Mouse (Mus musculus) MEL (cell line): ENCODE results near the gene Ttl. TPM values are rescaled to one million over a fixed set of nuclear protein-coding genes. Genes with fewer than 3 reads are reported as not detected.

Experiments used
- DNase-seq: peaks from one replicate; pipeline ENCODE4 v3.0.0; 2011; ENCODE audit warnings: low read depth, low spot score
- H3K27ac ChIP-seq: 2 replicates; pipeline ENCODE4 v1.5.1; 2012; ENCODE audit warnings: low read depth, mild to moderate bottlenecking, control low read depth, low read length, moderate library complexity; ENCODE audit not compliant: control insufficient read depth
- H3K27me3 ChIP-seq, 2 experiments: fragments of 150-350 bp in 1 of 2; sonication (generic) in 1 of 2; 2 replicates each; pipeline ENCODE4 v1.6.1; 2012; ENCODE audit warnings: low read length in 2 of 2, mild to moderate bottlenecking in 2 of 2, improper control_type of control experiment in 1 of 2, moderate library complexity in 1 of 2; ENCODE audit not compliant: insufficient read depth in 2 of 2, control insufficient read depth in 1 of 2
- H3K36me3 ChIP-seq, 2 experiments: 2 replicates each; pipeline ENCODE4 v1.6.1; 2012 to 2014; ENCODE audit warnings: low read length in 2 of 2, improper control_type of control experiment in 1 of 2, inconsistent platforms in 1 of 2, mild to moderate bottlenecking in 1 of 2; ENCODE audit not compliant: insufficient read depth in 2 of 2, control insufficient read depth in 1 of 2
- H3K4me1 ChIP-seq, 2 experiments: fragments of 150-350 bp in 1 of 2; sonication (generic) in 1 of 2; 2 replicates each; pipeline ENCODE4 v1.6.1; 2012; ENCODE audit warnings: low read length in 2 of 2, improper control_type of control experiment in 1 of 2, mild to moderate bottlenecking in 1 of 2; ENCODE audit not compliant: insufficient read depth in 2 of 2, control insufficient read depth in 1 of 2
- H3K4me3 ChIP-seq, 2 experiments: fragments of 150-350 bp in 1 of 2; sonication (generic) in 1 of 2; 2 replicates each; pipeline ENCODE4 v1.5.1; 2012; ENCODE audit warnings: low read depth in 2 of 2, low read length in 2 of 2, mild to moderate bottlenecking in 2 of 2, moderate library complexity in 2 of 2, control low read depth in 1 of 2, improper control_type of control experiment in 1 of 2; ENCODE audit not compliant: control insufficient read depth in 1 of 2, insufficient read depth in 1 of 2
- H3K79me2 ChIP-seq: 2 replicates; pipeline ENCODE4 v1.6.1; 2012; ENCODE audit warnings: mild to moderate bottlenecking, low read length, moderate library complexity; ENCODE audit not compliant: control insufficient read depth, poor library complexity, insufficient read depth
- H3K9ac ChIP-seq: 2 replicates; pipeline ENCODE4 v1.6.1; 2012; ENCODE audit warnings: low read depth, mild to moderate bottlenecking, control low read depth, low read length, moderate library complexity; ENCODE audit not compliant: control insufficient read depth, poor library complexity, severe bottlenecking
- H3K9me3 ChIP-seq: fragments of 150-350 bp; sonication (generic); replicated peaks from 2 replicates; pipeline ENCODE4 v1.6.1; 2012; ENCODE audit warnings: mild to moderate bottlenecking, low read length, improper control_type of control experiment, moderate library complexity; ENCODE audit not compliant: insufficient read depth
- CTCF ChIP-seq, 3 experiments: IDR thresholded peaks in 2 of 3; conservative IDR thresholded peaks in 1 of 3; 2 replicates each; pipeline ENCODE4 v1.5.1; 2011 to 2012; ENCODE audit warnings: low read length in 3 of 3, low read depth in 2 of 3, mild to moderate bottlenecking in 2 of 3, improper control_type of control experiment in 1 of 3, inconsistent platforms in 1 of 3, mixed read lengths in 1 of 3, moderate library complexity in 1 of 3; ENCODE audit not compliant: control insufficient read depth in 1 of 3, insufficient read depth in 1 of 3, poor library complexity in 1 of 3, severe bottlenecking in 1 of 3
- ETS1 ChIP-seq: IDR thresholded peaks from 2 replicates; pipeline ENCODE4 v1.6.1; 2012; ENCODE audit warnings: low read depth, mild to moderate bottlenecking, inconsistent platforms, low read length, improper control_type of control experiment, moderate library complexity
- GABPA ChIP-seq: IDR thresholded peaks from 2 replicates; pipeline ENCODE4 v1.6.1; 2012; ENCODE audit warnings: low read depth, mild to moderate bottlenecking, inconsistent platforms, low read length, improper control_type of control experiment, moderate library complexity
- KAT2A ChIP-seq: conservative IDR thresholded peaks from 2 replicates; pipeline ENCODE4 v1.6.1; 2012; ENCODE audit warnings: low read depth, low read length, improper control_type of control experiment, inconsistent platforms
- MAFK ChIP-seq: IDR thresholded peaks from 2 replicates; pipeline ENCODE4 v1.6.1; 2011; ENCODE audit warnings: low read depth, mild to moderate bottlenecking, low read length, improper control_type of control experiment, borderline replicate concordance
- MXI1 ChIP-seq: IDR thresholded peaks from 2 replicates; pipeline ENCODE4 v1.6.1; 2011; ENCODE audit warnings: mild to moderate bottlenecking, low read depth, low read length, improper control_type of control experiment
- NELFE ChIP-seq: IDR thresholded peaks from 2 replicates; pipeline ENCODE4 v1.6.1; 2011; ENCODE audit warnings: low read depth, low read length, improper control_type of control experiment
- POLR2A ChIP-seq, 2 experiments: IDR thresholded peaks; 2 replicates each; pipeline ENCODE4 v1.6.1; 2011 to 2012; ENCODE audit warnings: low read length in 2 of 2, mild to moderate bottlenecking in 2 of 2, control low read depth in 1 of 2, improper control_type of control experiment in 1 of 2, low read depth in 1 of 2, moderate library complexity in 1 of 2; ENCODE audit not compliant: control insufficient read depth in 1 of 2, insufficient read depth in 1 of 2, poor library complexity in 1 of 2
- RCOR1 ChIP-seq: IDR thresholded peaks from 2 replicates; pipeline ENCODE4 v1.6.1; 2012; ENCODE audit warnings: low read depth, mild to moderate bottlenecking, inconsistent platforms, low read length, improper control_type of control experiment
- SIN3A ChIP-seq: IDR thresholded peaks from 2 replicates; pipeline ENCODE4 v1.6.1; 2012; ENCODE audit warnings: low read length, improper control_type of control experiment, inconsistent platforms
- TAL1 ChIP-seq: IDR thresholded peaks from 2 replicates; pipeline ENCODE4 v1.6.1; 2012; ENCODE audit warnings: mild to moderate bottlenecking, inconsistent platforms, low read length, moderate library complexity, mixed read lengths
- UBTF ChIP-seq: IDR thresholded peaks from 2 replicates; pipeline ENCODE4 v1.6.1; 2012; ENCODE audit warnings: low read depth, mild to moderate bottlenecking, inconsistent platforms, low read length, improper control_type of control experiment, moderate library complexity, borderline replicate concordance; ENCODE audit not compliant: insufficient read depth
- USF1 ChIP-seq: IDR thresholded peaks from 2 replicates; pipeline ENCODE4 v1.6.1; 2014; ENCODE audit warnings: low read depth, mild to moderate bottlenecking, inconsistent platforms, low read length, improper control_type of control experiment, moderate library complexity
- ZKSCAN1 ChIP-seq: IDR thresholded peaks from 2 replicates; pipeline ENCODE4 v1.6.1; 2012; ENCODE audit warnings: low read depth, mild to moderate bottlenecking, inconsistent platforms, low read length, improper control_type of control experiment, moderate library complexity
- ZMIZ1 ChIP-seq: IDR thresholded peaks from 2 replicates; pipeline ENCODE4 v1.6.1; 2012; ENCODE audit warnings: low read depth, mild to moderate bottlenecking, inconsistent platforms, low read length, improper control_type of control experiment, moderate library complexity
- ZNF384 ChIP-seq: IDR thresholded peaks from 2 replicates; pipeline ENCODE4 v1.6.1; 2012; ENCODE audit warnings: low read depth, mild to moderate bottlenecking, inconsistent platforms, low read length, improper control_type of control experiment
- polyA plus RNA-seq, 2 experiments: library from polyadenylated mRNA; stranded (reverse) in 1 of 2; unstranded in 1 of 2; fragments of >175 nt in 1 of 2; fragments of >200 nt in 1 of 2; gene quantifications; 2 replicates each; pipeline versions ENCODE4 v1.2.1 to v1.2.4; 2012; ENCODE audit warnings: low replicate concordance in 2 of 2, low read depth in 1 of 2; ENCODE audit not compliant: insufficient read length in 2 of 2, insufficient read depth in 1 of 2, missing spikeins in 1 of 2
- total RNA-seq: library from RNA; depleted of rRNA; stranded (reverse); fragments of 300-350 nt; gene quantifications from 2 replicates; pipeline ENCODE4 v1.2.3, GENCODE M21; 2012

Gene Ttl
- total and polyA plus RNA-seq, 3 experiments = 5.7 to 9.3 TPM; not detected in 1

- Histone ChIP-seq H3K9me3 (no peaks in the 10 kb centered on the region), H3K4me1 (no peaks in the 10 kb centered on the region), H3K27me3 (no peaks in the 10 kb centered on the region), H3K36me3 (peaks cover 0 to 25% of the 10 kb centered on the region in 2 experiments; a peak in 2 of 4 replicates), H3K27ac (no peak overlapping the region), H3K79me2 (no peaks in the 10 kb centered on the region), H3K9ac (no peak overlapping the region), H3K4me3 (no peak overlapping the region)
- no peak for TF ChIP-seq USF1
- no peak for DNase-seq
Measured at GRCm38 (mm10) chr2:129118061-129118460, 52.3 kb downstream of the Ttl start.

GRCm38 (mm10) chr2:129121986-129122385 is 56.2 kb downstream of the Ttl start:
- DNase-seq = no peak
- Histone ChIP-seq H3K27me3 (no peaks in the 10 kb centered on the region), H3K9me3 (no peaks in the 10 kb centered on the region), H3K4me3 (no peak overlapping the region), H3K79me2 (no peaks in the 10 kb centered on the region), H3K4me1 (no peaks in the 10 kb centered on the region), H3K27ac (no peak overlapping the region), H3K9ac (no peak overlapping the region), H3K36me3 (peaks cover 0 to 27% of the 10 kb centered on the region in 2 experiments; a peak in 2 of 4 replicates)
- TF ChIP-seq ZMIZ1 (no peak), NELFE (no peak), ZNF384 (no peak), SIN3A (no peak), POLR2A (IDR thresholded peaks at IDR 0.05; ENCODE audit: control insufficient read depth in 1 of 2, insufficient read depth in 1 of 2, low read depth in 1 of 2, low read length in 2 of 2, poor library complexity in 1 of 2) (no peak), KAT2A (no peak), CTCF (IDR thresholded peaks at IDR 0.05 in 2 of 3, conservative IDR thresholded peaks at IDR 0.05 in 1 of 3; ENCODE audit: control insufficient read depth in 1 of 3, insufficient read depth in 1 of 3, low read depth in 2 of 3, low read length in 3 of 3, poor library complexity in 1 of 3, severe bottlenecking in 1 of 3) (no peak), RCOR1 (no peak), MAFK (no peak), TAL1 (no peak), UBTF (no peak), GABPA (no peak), MXI1 (no peak), ETS1 (no peak), ZKSCAN1 (no peak)
